Mouse (Mus musculus): ENCODE data around the gene Grwd1.

DNA sequence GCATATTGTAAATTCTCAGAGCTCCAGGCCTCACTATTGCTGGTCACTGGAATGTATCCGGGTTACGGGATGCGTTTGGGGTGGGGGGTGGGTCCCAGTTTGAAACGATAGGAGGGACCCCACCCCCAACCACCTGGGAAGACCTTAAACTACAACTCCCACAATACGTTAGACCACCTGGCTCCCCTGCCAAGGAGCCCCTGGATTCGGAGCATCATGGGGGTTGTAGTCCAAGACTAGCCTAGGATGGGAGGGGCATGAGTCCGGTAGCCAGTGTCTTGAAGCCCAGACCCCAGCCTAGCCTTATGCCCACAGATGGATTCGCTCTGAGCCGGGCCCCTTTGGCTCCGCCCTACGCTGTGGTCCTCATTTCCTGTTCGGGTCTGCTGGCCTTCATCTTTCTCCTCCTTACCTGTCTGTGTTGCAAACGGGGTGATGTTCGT is 44.6 kb downstream of the Grwd1 start:
- TF ChIP-seq CTCF (IDR thresholded peaks at IDR 0.05; ENCODE audit: extremely low read depth, insufficient read depth, insufficient read length, insufficient replicate concordance), result no peak
- TF ChIP-seq POLR2A (IDR thresholded peaks at IDR 0.05; ENCODE audit: low read depth, low read length), result no peak
